Mouse (Mus musculus): ENCODE data around the gene Cnnm1. TPM values are rescaled to one million over a fixed set of nuclear protein-coding genes. Genes with fewer than 3 reads are reported as not detected.

Cnnm1 gene
- not detected in 2 replicates for total RNA-seq (2017)

- ATAC-seq (ENCODE audit: extremely low read depth, insufficient number of reproducible peaks, low FRiP score, poor library complexity, severe bottlenecking): no peak
These were observed at the start of gene Cnnm1 for GRCm38 (mm10) chr19:43440112-43440737. Cnnm1 (plus strand) TSS chr19:43440436.

DNA sequence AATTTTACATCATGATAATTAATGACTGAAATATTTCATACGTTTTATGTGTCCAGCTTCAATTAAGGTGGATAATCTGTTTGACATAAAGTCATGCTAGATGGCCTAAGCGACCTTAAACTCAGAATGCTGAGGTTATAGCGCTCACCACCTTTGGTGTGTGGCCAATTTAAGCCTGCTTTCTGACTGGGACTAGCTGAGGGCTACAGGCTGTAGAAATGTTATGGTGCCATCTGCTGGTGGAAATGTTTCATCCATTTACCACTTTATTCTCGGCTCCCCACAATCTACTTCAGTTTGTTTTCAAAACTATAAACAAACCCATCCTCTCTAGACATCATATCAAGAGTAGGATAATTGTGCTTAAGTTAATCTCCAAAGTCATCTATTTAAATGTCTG, 43.9 kb upstream of the Cnnm1 start:
- no peak for ATAC-seq (ENCODE audit: extremely low read depth, insufficient number of reproducible peaks, low FRiP score, poor library complexity, severe bottlenecking)

- no peak for ATAC-seq (ENCODE audit: extremely low read depth, insufficient number of reproducible peaks, low FRiP score, poor library complexity, severe bottlenecking)
These were observed 33.1 kb upstream of the Cnnm1 start for GRCm38 (mm10) chr19:43407181-43407580.

DNA sequence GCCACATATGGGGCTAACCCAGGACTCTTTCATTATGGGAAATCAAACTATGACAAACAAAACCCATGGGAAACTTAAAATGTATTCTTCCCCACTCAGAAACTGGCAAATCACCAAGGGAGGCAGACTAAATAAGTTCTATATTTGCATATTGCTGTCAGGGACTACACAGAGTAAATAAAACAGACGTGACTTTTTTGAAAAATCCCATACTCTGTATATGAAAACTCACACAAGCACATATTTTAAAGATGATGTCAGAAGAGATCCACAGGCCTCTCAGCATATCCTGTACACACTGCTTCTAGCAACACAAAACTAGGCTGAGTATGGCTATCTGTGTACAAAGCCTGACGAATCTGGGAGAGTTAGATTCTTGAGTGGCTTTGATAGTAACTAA, 24.7 kb upstream of the Cnnm1 start:
- ATAC-seq (ENCODE audit: extremely low read depth, insufficient number of reproducible peaks, low FRiP score, poor library complexity, severe bottlenecking): no peak

- ATAC-seq (ENCODE audit: extremely low read depth, insufficient number of reproducible peaks, low FRiP score, poor library complexity, severe bottlenecking): no peak
These were observed 19.7 kb upstream of the Cnnm1 start for GRCm38 (mm10) chr19:43420506-43420905.

DNA sequence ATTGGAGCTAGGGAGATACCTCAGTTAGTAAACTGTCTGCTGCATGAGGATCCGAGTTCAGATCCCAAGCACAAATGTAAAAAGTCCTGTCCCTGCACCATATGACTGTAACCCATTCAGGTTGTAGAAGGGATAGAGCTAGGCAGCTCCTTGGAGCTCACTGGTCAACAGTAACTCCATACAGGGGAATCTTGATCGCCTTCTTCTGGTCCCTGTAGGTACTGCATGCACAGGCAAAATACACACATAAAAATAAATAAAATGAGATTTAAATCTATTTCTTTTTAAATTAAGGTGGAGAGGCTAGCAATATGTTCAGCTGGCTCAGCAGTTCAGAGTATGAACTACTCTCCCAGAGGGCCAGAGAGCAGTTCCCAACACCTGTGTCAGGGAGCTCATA, 16.2 kb upstream of the Cnnm1 start:
- ATAC-seq (ENCODE audit: extremely low read depth, insufficient number of reproducible peaks, low FRiP score, poor library complexity, severe bottlenecking): no peak

- ATAC-seq (ENCODE audit: extremely low read depth, insufficient number of reproducible peaks, low FRiP score, poor library complexity, severe bottlenecking): no peak
These were observed 12.6 kb upstream of the Cnnm1 start for GRCm38 (mm10) chr19:43427446-43428224.

DNA sequence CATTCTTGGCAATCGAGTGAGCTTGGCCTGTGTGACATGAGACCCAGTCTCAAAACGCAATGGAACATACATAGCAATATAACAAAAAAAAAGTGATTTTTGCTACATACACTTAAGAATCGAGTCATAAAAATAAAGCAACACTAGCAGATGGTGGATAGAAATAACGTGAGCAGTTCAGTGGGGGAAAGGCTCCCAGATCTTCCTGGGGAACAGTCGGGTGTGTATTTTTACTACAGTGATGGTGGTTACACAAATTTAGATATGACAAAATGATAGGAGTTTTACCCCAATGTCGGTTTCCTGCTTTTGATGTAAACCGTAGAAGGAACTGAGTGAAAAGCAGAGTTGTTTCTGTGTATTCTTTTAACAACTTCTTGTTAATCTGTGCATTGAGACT, 990 bp upstream of the Cnnm1 start:
- no peak for ATAC-seq (ENCODE audit: extremely low read depth, insufficient number of reproducible peaks, low FRiP score, poor library complexity, severe bottlenecking)

DNA sequence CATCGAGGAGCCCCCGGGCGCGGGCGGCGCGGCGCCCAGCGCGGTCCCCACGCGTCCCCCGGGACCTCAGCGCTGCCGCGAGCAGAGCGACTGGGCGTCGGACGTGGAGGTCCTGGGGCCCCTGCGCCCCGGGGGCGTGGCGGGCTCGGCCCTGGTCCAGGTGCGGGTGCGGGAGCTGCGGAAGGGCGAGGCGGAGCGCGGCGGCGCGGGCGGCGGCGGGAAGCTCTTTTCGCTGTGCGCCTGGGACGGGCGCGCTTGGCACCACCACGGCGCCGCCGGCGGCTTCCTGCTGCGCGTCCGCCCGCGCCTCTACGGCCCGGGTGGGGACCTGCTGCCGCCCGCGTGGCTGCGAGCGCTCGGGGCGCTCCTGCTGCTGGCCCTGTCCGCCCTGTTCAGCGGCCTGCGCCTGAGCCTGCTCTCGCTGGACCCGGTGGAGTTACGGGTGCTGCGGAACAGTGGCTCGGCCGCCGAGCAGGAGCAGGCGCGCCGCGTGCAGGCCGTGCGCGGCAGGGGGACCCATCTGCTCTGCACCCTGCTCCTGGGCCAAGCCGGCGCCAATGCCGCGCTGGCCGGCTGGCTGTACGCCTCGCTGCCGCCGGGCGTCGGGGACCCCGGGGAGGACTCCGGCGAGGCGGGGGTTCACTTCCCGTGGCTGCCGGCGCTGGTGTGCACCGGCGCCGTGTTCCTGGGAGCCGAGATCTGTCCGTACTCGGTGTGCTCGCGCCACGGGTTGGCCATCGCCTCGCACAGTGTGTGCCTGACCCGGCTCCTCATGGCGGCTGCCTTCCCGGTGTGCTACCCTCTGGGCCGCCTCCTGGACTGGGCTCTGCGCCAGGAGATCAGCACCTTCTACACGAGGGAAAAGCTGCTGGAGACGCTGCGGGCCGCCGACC, 778 bp downstream of the Cnnm1 start:
- no peak for ATAC-seq (ENCODE audit: extremely low read depth, insufficient number of reproducible peaks, low FRiP score, poor library complexity, severe bottlenecking)

DNA sequence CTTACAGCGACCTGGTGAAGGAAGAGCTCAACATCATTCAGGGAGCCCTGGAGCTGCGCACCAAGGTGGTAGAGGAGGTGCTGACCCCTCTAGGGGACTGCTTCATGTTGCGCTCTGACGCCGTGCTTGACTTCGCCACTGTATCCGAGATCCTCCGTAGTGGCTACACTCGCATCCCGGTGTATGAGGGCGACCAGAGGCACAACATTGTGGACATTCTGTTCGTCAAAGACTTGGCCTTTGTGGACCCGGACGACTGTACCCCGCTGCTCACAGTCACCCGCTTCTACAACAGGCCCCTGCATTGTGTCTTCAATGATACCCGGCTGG, 1.4 kb downstream of the Cnnm1 start:
- ATAC-seq (ENCODE audit: extremely low read depth, insufficient number of reproducible peaks, low FRiP score, poor library complexity, severe bottlenecking): no peak

DNA sequence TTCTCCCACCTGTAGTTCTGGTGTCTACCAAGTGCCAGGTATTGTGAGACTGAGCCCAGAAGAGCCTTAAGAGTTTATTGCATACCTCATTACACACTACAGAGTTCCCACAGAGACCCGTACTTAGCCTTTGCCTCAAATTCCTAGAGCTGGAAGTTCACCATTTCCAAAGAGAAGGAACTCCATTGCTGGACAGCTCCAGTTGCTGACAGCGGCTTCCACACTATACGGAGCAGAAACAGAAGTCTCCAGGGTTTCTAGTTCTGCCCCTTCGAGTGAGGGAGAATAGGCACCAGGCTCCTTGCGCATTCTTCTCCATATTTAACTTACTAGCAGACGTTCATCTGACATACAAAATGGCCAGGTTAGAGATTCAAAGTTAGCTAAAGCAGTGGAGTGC, 2.0 kb downstream of the Cnnm1 start:
- ATAC-seq (ENCODE audit: extremely low read depth, insufficient number of reproducible peaks, low FRiP score, poor library complexity, severe bottlenecking): no peak

- no peak for ATAC-seq (ENCODE audit: extremely low read depth, insufficient number of reproducible peaks, low FRiP score, poor library complexity, severe bottlenecking)
These were observed 2.7 kb downstream of the Cnnm1 start for GRCm38 (mm10) chr19:43442906-43443305.

GRCm38 (mm10) chr19:43444636-43445205, 4.5 kb downstream of the Cnnm1 start:
- ATAC-seq (ENCODE audit: extremely low read depth, insufficient number of reproducible peaks, low FRiP score, poor library complexity, severe bottlenecking): no peak

DNA sequence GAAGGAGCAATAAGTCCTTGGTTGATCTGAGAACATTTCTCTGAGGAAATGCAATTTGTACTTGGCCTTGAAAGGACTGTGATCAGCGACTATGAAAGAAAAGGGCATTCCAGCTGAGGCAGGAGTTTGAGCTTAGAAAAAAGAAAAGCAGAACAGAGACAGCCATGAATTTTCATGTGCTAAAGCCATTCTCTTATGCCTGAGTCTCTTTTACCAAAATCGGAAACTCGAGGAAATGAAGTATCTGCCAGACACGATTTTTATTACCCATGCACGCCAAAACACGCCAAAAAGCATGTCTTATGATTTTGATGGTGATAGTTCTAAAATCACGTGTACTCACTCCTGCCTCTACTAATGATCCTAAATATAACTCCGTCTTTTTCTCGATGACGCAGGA, 11.3 kb downstream of the Cnnm1 start:
- no peak for ATAC-seq (ENCODE audit: extremely low read depth, insufficient number of reproducible peaks, low FRiP score, poor library complexity, severe bottlenecking)

GRCm38 (mm10) chr19:43452176-43452575, 11.9 kb downstream of the Cnnm1 start:
- no peak for ATAC-seq (ENCODE audit: extremely low read depth, insufficient number of reproducible peaks, low FRiP score, poor library complexity, severe bottlenecking)

DNA sequence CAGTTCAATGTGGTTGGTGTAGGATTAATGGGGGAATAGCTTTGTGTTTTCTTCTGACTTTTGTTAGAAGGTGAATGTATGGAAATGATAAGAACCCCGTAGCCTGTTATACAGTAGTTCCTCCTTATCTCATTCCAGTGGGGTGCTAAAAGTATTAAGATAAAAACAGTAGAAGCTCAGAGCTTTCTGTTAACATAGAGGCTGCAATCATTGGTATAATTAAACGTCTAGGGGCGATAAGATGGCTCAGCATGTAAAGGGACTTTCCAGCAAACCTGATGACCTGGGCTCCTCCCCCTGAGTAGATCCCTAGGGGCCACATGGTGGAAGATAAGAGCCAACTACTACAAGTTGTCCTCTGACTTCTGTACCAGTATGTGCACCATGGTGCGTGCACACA, 12.8 kb downstream of the Cnnm1 start:
- ATAC-seq (ENCODE audit: extremely low read depth, insufficient number of reproducible peaks, low FRiP score, poor library complexity, severe bottlenecking): no peak

DNA sequence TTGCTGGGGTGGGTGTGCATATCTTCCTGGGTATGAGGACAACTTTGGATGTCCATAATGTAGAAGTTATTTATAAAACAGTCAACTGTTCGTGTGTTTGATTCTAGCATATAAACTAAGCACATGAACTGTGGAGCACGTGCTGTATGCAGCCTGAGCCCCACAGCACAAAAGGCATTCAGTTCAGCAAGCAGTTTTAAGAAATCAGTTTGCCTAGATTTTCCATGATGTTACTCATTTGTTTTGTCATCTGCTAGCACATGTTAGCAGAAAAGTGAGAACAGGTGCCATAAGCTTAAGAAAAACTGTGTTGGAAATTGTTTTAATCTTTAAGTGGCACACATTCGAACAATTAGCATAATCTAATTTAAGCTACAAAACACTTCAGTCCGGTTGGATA, 19.7 kb downstream of the Cnnm1 start:
- ATAC-seq (ENCODE audit: extremely low read depth, insufficient number of reproducible peaks, low FRiP score, poor library complexity, severe bottlenecking): no peak

DNA sequence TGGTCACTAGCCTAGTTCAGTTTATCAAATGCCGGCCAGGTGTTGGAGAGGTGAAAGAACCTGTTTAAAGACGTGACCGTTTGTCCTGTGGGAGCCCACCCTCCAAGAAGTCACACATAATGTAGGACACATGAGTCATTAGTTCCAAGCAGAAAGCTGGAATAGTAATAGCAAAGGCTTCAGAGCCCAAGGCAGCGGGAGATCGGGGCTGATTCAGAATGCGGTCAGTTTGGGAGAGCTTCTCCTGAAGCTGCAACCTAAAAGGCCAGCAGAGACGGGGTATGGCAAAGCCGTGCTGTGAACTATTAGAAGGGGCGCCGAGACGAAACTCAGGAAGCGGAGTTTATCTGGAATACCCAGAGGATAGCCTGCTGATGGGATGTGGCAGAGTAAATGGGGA, 20.2 kb downstream of the Cnnm1 start:
- no peak for ATAC-seq (ENCODE audit: extremely low read depth, insufficient number of reproducible peaks, low FRiP score, poor library complexity, severe bottlenecking)

DNA sequence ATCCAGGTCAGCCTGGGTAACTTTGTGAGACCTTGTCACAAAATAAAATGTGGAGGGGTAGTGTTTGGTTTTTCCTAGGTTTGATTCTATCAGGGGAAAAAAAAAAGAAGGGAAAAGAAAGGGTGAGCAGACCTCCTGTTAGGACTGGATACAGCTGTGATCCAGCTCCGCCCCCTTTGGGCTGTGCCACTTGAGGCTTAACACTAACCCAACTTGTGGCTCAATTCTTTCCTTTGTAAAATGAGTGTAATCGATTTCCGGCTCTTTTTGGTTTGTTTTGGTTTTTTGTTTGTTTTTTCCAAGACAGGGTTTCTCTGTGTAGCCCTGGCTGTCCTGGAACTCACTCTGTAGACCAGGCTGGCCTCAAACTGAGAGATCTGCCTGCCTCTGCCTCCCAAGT, 21.9 kb downstream of the Cnnm1 start:
- no peak for ATAC-seq (ENCODE audit: extremely low read depth, insufficient number of reproducible peaks, low FRiP score, poor library complexity, severe bottlenecking)

All from neutrophil, adult 5-6 weeks (primary cell).